Mouse (Mus musculus): ENCODE measurements around the gene Cdh4.

The Cdh4 gene

DNA sequence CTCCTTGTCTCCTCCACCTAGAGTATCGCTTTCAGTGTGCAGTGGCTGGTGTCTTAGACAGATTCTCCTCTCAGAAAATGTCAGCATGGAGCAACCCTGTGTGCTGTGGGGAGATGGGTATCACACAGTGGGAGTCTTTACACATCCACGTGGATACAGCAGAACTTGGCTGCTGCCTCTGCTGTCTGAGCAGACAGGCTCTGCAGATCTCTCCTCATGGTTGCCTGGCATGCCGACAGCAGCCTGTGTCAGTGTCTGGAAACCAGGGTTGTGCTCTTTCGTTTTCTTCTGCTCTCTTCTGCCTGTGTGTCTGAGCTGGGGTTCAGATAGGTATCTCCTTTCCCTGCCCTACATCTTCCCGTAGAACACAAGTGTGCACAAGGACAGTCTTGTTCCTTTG, 237.6 kb downstream of the Cdh4 start:
- H3K36me3 ChIP-seq (ENCODE audit: control insufficient read depth, insufficient read depth, low read length, poor library complexity, severe bottlenecking), result no peaks in the 10 kb centered on the region
- no peaks in the 10 kb centered on the region for H3K27me3 ChIP-seq (ENCODE audit: control insufficient read depth, insufficient read depth, low read length, poor library complexity, severe bottlenecking)
- no peak for DNase-seq (ENCODE audit: low read depth, low spot score)

DNA sequence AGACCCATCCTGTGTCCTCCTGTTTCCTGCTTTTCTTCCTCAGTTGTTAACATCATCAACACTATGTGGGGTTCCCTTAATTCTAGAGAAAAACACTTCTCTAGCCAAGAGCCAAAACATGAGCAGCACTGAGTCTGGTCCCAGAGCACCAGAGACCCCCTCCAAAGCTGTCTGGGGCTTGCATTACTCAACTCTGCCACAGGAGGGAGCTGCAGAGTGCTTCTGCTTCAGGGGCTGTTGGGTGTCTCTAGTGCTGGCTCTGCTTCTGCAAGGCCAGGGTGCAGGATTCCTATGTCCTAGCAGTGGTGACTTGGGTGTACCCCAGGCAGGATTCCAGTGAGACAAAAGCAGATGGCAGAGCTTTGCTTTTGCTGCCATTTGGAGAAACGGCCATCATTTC, 239.2 kb downstream of the Cdh4 start:
- no peak for DNase-seq (ENCODE audit: low read depth, low spot score)
- no peaks in the 10 kb centered on the region for H3K27me3 ChIP-seq (ENCODE audit: control insufficient read depth, insufficient read depth, low read length, poor library complexity, severe bottlenecking)
- H3K36me3 ChIP-seq (ENCODE audit: control insufficient read depth, insufficient read depth, low read length, poor library complexity, severe bottlenecking), result no peaks in the 10 kb centered on the region

GRCm38 (mm10) chr2:179687243-179687681, 245.0 kb downstream of the Cdh4 start:
- no peak for DNase-seq (ENCODE audit: low read depth, low spot score)
- Histone ChIP-seq H3K36me3 (ENCODE audit: control insufficient read depth, insufficient read depth, low read length, poor library complexity, severe bottlenecking) (no peaks in the 10 kb centered on the region), H3K27me3 (ENCODE audit: control insufficient read depth, insufficient read depth, low read length, poor library complexity, severe bottlenecking) (no peaks in the 10 kb centered on the region)

GRCm38 (mm10) chr2:179688976-179689375, 246.7 kb downstream of the Cdh4 start:
- H3K36me3 ChIP-seq (ENCODE audit: control insufficient read depth, insufficient read depth, low read length, poor library complexity, severe bottlenecking), result no peaks in the 10 kb centered on the region
- DNase-seq (ENCODE audit: low read depth, low spot score), result no peak
- H3K27me3 ChIP-seq (ENCODE audit: control insufficient read depth, insufficient read depth, low read length, poor library complexity, severe bottlenecking), result no peaks in the 10 kb centered on the region

- no peak for DNase-seq (ENCODE audit: low read depth, low spot score)
- Histone ChIP-seq H3K36me3 (ENCODE audit: control insufficient read depth, insufficient read depth, low read length, poor library complexity, severe bottlenecking) (no peaks in the 10 kb centered on the region), H3K27me3 (ENCODE audit: control insufficient read depth, insufficient read depth, low read length, poor library complexity, severe bottlenecking) (no peaks in the 10 kb centered on the region)
These were observed 247.5 kb downstream of the Cdh4 start for GRCm38 (mm10) chr2:179689761-179690160.

GRCm38 (mm10) chr2:179690571-179690970, 248.3 kb downstream of the Cdh4 start:
- Histone ChIP-seq H3K36me3 (ENCODE audit: control insufficient read depth, insufficient read depth, low read length, poor library complexity, severe bottlenecking) (no peaks in the 10 kb centered on the region), H3K27me3 (ENCODE audit: control insufficient read depth, insufficient read depth, low read length, poor library complexity, severe bottlenecking) (no peaks in the 10 kb centered on the region)
- DNase-seq (ENCODE audit: low read depth, low spot score), result no peak

DNA sequence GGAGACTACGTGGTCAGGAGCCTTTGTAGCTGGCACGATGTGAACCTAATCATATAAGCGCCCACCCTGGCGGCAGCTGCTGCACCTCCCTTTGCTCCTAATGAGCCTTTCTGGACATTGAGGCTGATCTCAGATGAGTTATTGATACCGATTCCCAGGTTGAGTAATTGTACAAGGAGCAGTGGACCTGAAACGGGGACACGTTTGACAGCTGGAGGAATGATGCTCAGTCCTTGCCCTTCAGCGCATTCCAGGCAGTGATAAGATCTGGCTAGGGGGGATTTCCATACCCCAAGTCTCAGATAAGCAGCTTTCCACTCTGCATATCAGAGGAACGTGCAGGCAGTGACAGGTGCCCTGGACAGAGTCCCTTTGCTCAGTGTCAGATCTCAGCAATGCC, 252.7 kb downstream of the Cdh4 start:
- DNase-seq (ENCODE audit: low read depth, low spot score), result no peak
- H3K36me3 ChIP-seq (ENCODE audit: control insufficient read depth, insufficient read depth, low read length, poor library complexity, severe bottlenecking), result no peaks in the 10 kb centered on the region
- no peaks in the 10 kb centered on the region for H3K27me3 ChIP-seq (ENCODE audit: control insufficient read depth, insufficient read depth, low read length, poor library complexity, severe bottlenecking)

DNA sequence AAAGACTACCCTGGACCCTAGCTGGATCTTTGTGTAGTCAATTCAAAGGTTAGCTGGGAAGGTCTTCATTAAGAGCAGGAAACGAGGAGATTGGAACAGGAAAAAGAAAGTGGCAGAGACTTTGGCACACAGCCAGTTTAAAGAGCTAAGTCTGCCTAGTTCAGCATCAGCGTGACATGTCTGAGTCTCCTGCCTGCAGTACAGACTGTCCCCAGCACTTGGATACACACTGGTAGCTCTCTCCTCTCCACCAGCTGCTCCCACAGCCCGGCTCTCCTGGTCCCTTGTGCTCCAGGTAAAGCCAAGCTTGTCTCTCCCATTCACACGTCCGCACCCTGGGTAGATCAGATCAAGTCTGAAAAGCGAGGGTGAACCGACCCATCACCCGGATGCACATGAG, 255.4 kb downstream of the Cdh4 start:
- Histone ChIP-seq H3K36me3 (ENCODE audit: control insufficient read depth, insufficient read depth, low read length, poor library complexity, severe bottlenecking) (no peaks in the 10 kb centered on the region), H3K27me3 (ENCODE audit: control insufficient read depth, insufficient read depth, low read length, poor library complexity, severe bottlenecking) (no peaks in the 10 kb centered on the region)
- no peak for DNase-seq (ENCODE audit: low read depth, low spot score)

DNA sequence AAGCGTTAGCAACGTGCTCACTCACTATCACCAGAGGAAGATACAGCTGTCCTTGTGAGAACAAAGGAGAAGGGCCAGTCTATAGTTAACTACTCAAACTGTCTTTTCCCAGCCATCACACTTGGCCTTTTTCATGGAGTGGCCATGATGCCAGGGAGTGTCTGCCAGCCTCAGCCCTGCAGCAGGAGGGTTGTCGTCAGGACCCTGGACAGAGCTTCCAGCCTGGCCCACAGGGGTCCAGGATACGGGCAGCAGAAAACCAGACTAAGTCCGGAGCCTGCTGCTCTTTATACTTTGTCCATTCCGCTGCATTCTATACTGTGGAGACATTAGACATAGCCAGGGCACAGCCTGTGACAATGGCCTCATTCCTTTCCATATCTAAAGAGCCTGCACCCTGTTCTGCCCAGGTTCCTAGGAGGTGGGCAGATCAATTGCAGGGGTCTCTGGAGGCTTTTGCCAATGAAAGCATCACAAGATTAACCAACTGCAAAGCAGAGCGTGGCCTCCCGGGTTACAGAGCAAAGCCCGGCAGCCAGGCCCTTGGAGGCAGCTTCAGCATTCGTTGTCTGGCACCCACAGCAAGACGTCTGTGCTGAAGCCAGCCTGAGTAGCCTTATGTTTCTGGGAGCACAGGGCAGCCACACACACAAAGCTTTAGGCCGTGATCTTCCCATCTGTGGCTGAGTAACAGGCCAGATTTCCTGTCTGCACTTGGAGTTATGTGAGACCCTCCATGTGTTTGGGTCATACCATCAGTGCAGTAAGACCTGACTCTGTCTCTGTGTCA, 256.2 kb downstream of the Cdh4 start:
- no peaks in the 10 kb centered on the region for H3K27me3 ChIP-seq (ENCODE audit: control insufficient read depth, insufficient read depth, low read length, poor library complexity, severe bottlenecking)
- no peak for DNase-seq (ENCODE audit: low read depth, low spot score)
- no peaks in the 10 kb centered on the region for H3K36me3 ChIP-seq (ENCODE audit: control insufficient read depth, insufficient read depth, low read length, poor library complexity, severe bottlenecking)

GRCm38 (mm10) chr2:179705043-179705442, 262.8 kb downstream of the Cdh4 start:
- Histone ChIP-seq H3K27me3 (ENCODE audit: control insufficient read depth, insufficient read depth, low read length, poor library complexity, severe bottlenecking) (no peaks in the 10 kb centered on the region), H3K36me3 (ENCODE audit: control insufficient read depth, insufficient read depth, low read length, poor library complexity, severe bottlenecking) (no peaks in the 10 kb centered on the region)
- DNase-seq (ENCODE audit: low read depth, low spot score), result no peak

DNA sequence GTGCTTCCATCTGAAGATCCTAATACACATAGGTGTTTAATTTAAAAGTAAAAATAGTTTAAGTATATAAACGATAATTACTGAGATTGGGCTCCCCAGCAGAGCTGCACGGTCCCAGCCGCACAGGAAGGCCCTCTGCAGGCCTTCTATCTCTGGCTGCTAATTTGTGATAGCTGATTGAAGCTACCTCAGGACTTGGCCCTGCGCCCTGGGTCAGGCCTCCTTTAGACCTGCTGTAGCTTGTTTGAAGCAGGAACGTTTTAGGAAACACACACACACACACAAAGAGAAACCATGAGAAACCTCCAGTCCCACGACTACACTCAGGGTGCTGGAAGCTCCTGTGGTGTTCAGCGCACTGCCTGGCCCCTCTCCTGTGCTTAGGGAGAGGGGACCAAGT, 263.2 kb downstream of the Cdh4 start:
- H3K36me3 ChIP-seq (ENCODE audit: control insufficient read depth, insufficient read depth, low read length, poor library complexity, severe bottlenecking), result no peaks in the 10 kb centered on the region
- H3K27me3 ChIP-seq (ENCODE audit: control insufficient read depth, insufficient read depth, low read length, poor library complexity, severe bottlenecking), result no peaks in the 10 kb centered on the region
- DNase-seq (ENCODE audit: low read depth, low spot score), result no peak

GRCm38 (mm10) chr2:179706616-179707015, 264.4 kb downstream of the Cdh4 start:
- H3K27me3 ChIP-seq (ENCODE audit: control insufficient read depth, insufficient read depth, low read length, poor library complexity, severe bottlenecking), result no peaks in the 10 kb centered on the region
- no peaks in the 10 kb centered on the region for H3K36me3 ChIP-seq (ENCODE audit: control insufficient read depth, insufficient read depth, low read length, poor library complexity, severe bottlenecking)
- no peak for DNase-seq (ENCODE audit: low read depth, low spot score)

- no peak for DNase-seq (ENCODE audit: low read depth, low spot score)
- H3K27me3 ChIP-seq (ENCODE audit: control insufficient read depth, insufficient read depth, low read length, poor library complexity, severe bottlenecking), result no peaks in the 10 kb centered on the region
These were observed 266.9 kb downstream of the Cdh4 start for GRCm38 (mm10) chr2:179709111-179709510.

GRCm38 (mm10) chr2:179712690-179713089, 270.5 kb downstream of the Cdh4 start:
- Histone ChIP-seq H3K36me3 (ENCODE audit: control insufficient read depth, insufficient read depth, low read length, poor library complexity, severe bottlenecking) (no peaks in the 10 kb centered on the region), H3K27me3 (ENCODE audit: control insufficient read depth, insufficient read depth, low read length, poor library complexity, severe bottlenecking) (no peaks in the 10 kb centered on the region)
- no peak for DNase-seq (ENCODE audit: low read depth, low spot score)

More at GRCm38 (mm10) chr2:179709111-179709510, 266.9 kb downstream of the Cdh4 start:
- no peaks in the 10 kb centered on the region for H3K36me3 ChIP-seq (ENCODE audit: control insufficient read depth, insufficient read depth, low read length, poor library complexity, severe bottlenecking)

DNA sequence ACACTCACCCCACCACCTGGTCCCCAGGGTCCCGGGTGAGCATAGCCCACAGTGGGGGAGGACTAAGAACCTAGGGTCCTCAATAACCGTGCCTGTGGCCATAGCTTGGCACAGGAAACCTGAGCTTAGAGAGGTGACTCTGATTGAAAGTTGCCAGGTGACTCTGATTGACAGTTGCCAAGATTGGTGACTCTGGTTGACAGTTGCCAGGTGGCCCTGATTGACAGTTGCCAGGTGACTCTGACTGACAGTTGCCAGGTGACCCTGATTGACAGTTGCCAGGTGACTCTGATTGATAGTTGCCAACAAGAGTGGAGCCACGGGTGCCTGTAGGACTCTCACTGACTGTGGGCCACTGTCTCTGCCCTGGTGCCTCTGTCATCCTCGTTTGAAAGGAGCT, 271.1 kb downstream of the Cdh4 start:
- no peaks in the 10 kb centered on the region for H3K27me3 ChIP-seq (ENCODE audit: control insufficient read depth, insufficient read depth, low read length, poor library complexity, severe bottlenecking)
- no peaks in the 10 kb centered on the region for H3K36me3 ChIP-seq (ENCODE audit: control insufficient read depth, insufficient read depth, low read length, poor library complexity, severe bottlenecking)
- no peak for DNase-seq (ENCODE audit: low read depth, low spot score)

GRCm38 (mm10) chr2:179714145-179714544, 271.9 kb downstream of the Cdh4 start:
- no peak for DNase-seq (ENCODE audit: low read depth, low spot score)
- H3K36me3 ChIP-seq (ENCODE audit: control insufficient read depth, insufficient read depth, low read length, poor library complexity, severe bottlenecking), result no peaks in the 10 kb centered on the region
- no peaks in the 10 kb centered on the region for H3K27me3 ChIP-seq (ENCODE audit: control insufficient read depth, insufficient read depth, low read length, poor library complexity, severe bottlenecking)
